Mouse (Mus musculus) CD4-positive, CD25-positive, alpha-beta regulatory T cell, adult 2 months (primary cell): ENCODE results near the gene Srsf12.

Experiments
- DNase-seq: peaks from one replicate; pipeline ENCODE4 v3.0.0-alpha.2; 2012; ENCODE audit warnings: low read depth, low spot score

Srsf12 gene

DNA sequence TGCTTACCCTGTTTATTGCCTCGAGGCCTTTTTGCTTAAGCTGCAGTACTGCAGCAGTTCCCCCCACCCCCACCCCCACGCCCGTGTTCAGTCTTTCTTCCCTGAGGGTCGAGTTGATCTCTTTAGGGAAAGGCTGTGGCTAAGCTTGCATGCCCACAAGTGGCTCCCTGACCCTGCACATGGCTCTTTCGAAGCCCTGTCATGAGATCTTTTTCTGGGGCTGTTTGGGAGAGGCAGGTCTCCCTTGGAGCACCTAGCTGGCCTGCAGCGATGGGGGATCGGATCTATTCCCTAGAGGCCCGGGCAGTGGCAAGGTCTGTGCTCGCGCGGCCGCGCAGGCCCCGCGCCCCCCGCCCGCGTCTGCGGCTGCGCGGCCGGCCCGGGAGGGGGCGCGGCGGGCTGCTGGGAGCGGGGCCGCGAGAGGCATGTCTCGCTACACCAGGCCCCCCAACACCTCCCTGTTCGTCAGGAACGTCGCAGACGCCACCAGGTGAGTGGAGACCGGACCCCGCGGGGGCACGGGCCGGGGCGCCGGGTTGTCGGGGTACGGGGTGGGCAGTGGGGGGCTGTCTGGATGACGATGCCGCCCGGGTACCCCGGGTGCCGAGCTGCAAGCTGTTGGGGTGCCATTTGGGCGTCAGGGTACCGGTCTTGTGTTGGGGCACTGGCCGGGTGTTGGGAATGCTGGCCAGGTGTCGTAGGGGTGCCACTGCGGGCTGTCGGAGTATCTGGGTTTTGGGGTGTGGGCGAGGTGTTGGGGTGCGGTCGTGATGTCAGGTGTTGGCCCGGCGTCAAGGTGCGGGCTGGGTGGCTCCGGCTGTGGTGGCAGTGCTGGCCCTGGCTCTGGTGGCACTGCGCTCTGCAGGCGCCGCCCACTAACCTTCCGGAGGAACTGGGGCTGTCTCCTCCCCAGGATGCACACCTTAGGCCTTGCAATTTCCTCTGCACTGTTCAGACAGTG lies at the start of gene Srsf12:
Srsf12 (plus strand) TSS at position 111 of the 961 bp plus-strand sequence.
- DNase-seq = peak; percentile 82

DNA sequence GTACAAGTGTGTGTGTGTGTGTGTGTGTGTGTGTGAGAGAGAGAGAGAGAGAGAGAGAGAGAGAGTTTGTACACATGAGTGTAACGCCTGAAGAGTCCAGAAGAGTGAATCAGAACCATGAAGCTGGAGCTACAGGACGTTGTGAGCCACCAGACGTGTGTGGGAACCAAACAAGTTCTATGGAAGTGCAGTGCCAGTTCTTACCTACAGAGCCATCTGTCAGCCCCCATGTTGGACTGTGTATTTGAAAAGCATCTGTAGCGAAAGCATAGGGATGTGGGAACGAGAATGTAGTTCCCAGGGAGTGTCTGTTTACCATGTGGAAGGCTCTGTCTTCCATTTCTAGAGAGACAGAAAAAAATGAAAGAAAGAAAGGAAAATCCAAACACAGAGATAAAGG lies 25.3 kb upstream of the Srsf12 start:
- DNase-seq = no peak

- DNase-seq = peak; percentile 21
These were observed 20.6 kb upstream of the Srsf12 start for GRCm38 (mm10) chr4:33188164-33188563.

DNA sequence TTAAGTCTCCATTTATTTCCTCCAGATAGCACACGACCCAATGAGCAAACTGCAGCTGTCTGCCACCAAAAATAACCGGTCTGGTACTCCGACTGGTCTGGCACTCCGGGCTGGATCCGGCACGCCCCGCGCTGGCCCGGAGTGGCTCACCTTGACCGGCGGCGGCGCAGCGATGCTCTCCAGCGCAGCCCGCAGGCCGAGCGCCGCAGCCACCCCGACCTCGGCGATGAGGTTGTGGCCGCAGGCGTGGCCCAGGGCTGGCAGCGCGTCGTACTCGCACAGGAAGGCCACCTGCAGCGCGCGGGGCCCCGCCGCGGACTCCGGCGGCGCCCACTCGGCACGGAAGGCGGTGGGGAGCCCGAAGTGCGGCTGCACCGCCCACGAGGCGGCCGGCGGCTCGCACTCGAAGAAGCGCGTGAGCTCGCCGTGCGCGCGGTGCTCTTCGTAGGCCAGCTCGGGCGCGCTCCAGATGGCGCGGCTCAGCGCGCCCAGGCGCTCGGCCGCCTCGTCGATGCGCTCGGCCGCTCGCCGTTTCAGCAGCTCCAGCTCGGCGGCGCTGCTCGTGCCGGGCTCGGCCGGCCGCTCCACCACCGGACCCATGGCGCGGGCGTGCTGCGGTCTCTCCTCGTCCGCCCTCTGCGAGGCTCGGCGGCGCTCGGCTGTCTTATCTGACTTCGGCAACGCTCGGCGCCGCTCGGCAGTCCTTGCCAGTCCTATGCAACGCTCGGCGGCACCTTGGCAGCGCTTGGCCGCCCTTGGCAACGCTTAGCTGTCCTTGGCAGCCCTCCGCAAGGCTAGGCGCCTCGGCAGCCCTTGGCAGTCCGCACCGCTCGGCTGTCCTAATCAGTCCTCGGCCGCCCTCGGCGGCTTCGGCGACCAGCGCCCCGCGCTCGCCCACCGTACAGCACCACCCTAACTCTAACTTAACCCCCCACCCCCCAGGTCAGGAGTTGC lies 19.7 kb upstream of the Srsf12 start:
- DNase-seq = peak; percentile 71

DNA sequence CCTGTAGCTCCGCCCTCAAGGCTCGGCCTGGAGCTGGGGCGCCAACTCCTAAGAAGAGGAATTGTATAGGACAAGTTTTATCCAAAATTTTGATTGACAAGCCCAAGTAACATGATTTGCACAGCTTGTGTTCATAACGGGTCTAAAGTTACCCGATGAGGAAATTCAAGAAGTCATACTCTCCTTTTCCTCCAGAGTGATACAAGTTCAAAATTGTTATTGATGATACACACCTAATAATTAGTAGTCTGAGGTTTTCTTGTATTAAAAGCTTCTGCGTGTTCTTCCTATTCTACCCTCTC lies 19.1 kb upstream of the Srsf12 start, which contains the start of gene Pm20d2:
Pm20d2 (minus strand) TSS at position 3 of the 302 bp plus-strand sequence.
- no peak for DNase-seq

GRCm38 (mm10) chr4:33198117-33198516 lies 10.7 kb upstream of the Srsf12 start:
- DNase-seq = no peak

- peak; percentile 76 for DNase-seq
These were observed 4.1 kb upstream of the Srsf12 start for GRCm38 (mm10) chr4:33204682-33205081.

DNA sequence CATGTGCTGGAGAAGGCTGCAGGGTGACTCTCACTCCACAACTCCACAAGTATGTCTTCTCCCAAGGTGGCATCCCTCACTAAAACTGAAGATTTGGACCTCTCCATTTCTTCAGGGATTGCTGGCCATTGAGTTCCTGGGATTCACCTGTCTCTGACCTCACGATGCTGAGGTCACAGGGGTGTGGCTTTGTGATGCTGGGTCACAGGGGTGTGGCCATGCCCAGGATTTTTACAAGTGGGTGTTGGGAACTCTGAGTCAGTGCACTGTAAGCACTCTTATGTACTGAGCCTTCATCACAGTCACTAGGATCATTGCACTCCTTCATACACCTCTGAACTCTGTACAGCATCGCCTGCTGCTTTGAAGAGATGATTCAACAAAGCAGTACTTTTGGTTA lies 1.2 kb upstream of the Srsf12 start:
- DNase-seq = peak; percentile 6

DNA sequence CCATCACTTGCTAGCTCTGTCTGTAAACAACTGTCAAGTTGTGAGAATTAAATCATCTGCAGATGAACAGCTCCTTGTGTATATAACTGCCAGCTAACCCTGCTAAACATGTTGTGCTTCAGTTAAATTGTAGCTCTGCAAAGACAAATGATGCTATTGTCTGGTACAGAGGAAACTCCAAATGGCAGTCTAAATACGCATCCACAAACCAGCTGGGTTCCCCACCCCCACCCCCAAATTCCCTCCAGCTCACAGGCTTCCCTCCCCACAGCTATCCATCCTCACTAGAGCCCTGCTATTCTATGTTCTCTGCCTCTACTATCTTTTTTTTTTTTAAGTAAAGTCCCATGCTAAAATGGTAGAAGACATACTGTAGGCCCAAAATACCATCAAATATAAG lies 13.1 kb downstream of the Srsf12 start:
- no peak for DNase-seq

- no peak for DNase-seq
These were observed 15.3 kb downstream of the Srsf12 start for GRCm38 (mm10) chr4:33224003-33224675.

GRCm38 (mm10) chr4:33227164-33227563 lies 18.4 kb downstream of the Srsf12 start:
- peak; percentile 62 for DNase-seq

DNA sequence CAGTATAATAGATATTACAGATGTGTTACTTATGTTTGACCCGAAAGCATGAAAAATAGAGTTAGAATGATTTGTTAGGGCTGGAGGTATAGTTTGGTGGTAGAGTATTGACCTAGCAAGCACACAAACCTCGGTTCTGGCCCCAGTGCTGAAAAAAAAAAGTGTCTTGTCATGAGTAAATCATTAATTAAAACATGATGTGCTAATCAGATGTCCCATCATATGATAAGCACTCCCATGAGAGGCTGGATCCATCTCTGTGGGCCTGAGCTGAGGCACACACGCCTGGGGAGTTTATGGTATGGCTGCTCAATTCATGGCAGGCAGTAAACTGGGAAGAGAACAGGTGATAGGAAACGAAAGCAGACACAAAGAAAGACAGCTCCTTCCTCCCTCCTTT lies 20.8 kb downstream of the Srsf12 start:
- no peak for DNase-seq

DNA sequence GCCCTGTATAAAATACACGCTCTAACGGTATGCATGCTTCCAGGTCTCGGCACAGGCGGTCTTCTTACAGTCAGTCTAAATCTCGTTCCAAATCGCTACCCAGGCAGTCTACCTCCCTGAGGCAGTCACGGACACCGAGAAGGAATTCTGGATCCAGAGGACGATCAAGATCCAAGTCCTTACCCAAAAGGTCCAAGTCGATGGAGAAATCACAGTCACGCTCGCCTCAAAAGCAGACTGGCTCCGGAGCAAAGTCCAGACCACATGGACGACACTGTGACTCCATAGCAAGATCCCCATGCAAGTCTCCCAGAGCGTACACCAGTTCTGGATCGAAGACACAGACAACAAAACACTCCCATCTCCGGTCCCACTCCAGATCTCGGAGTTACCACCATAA lies 22.1 kb downstream of the Srsf12 start:
- DNase-seq = no peak

DNA sequence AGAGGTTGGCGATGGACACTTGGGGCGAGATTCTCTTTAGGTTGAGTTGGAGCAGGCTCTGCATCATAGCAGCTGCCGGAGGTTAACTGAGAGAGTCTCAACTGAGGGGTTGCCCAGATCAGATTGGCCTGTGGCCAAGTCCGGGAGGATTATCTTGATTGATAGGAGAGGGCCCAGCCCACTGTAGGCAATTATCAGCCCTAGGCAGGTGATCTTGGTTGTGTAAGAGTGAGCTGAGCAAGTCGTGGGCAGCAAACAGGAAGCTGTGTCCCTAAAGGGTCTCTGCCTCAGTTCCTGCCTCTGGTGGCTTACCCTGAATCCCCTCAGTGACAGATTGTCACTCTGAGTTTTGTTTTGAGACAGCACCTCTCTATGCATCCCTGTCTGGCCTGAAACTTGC lies 33.7 kb downstream of the Srsf12 start:
- peak; percentile 73 for DNase-seq

- peak; percentile 33 for DNase-seq
These were observed 34.4 kb downstream of the Srsf12 start for GRCm38 (mm10) chr4:33243016-33243758.

DNA sequence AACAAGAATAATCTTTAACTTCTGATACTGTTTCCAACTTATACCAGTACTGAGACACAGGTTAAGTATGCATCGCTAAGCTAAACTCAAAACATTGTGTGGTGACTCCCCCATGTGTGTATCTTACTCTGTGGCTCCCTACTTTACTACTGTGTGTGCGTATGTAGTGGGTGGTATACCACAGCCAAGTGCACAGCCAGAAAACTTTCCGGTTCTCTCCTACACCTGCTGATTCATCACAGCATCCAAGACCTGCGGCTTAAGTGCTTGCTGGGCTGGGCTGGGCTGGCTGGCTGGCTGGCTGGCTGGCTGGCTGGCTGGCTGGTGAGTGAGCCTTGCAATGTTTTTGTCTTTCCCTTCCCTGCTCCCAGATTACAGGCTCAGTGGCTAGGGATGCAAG lies 35.1 kb downstream of the Srsf12 start:
- DNase-seq = peak; percentile 74

GRCm38 (mm10) chr4:33245853-33246395 lies 37.1 kb downstream of the Srsf12 start:
- DNase-seq = peak; percentile 56

DNA sequence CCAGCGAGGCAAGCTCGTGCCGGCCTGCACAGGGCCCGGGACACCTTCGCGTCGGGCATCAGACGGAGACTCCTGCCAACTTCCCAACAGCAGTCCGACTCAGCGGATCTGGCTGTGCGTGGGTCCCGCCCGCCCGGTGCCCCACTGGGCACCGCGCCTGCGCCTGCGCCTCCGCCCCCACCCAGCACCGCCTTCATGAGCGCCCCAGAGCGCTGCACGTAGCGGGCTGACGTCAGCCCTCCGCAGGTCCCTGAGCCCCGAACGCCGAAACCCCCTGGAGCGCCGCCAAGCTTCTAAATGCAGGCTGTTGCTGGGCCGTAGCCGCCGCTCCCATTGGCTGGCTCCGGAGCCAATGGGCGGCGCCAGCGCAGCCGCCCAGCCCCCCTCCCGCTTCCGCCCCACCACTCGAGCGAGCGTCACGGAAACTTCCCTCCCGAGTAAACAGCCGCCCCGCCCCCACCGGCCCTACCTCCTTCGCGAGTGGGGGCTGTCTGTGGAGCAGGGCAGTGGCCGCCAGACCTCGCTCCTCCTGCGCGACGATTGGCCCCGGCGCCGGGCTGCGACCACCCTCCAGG lies 38.8 kb downstream of the Srsf12 start:
- DNase-seq = peak; percentile 100

DNA sequence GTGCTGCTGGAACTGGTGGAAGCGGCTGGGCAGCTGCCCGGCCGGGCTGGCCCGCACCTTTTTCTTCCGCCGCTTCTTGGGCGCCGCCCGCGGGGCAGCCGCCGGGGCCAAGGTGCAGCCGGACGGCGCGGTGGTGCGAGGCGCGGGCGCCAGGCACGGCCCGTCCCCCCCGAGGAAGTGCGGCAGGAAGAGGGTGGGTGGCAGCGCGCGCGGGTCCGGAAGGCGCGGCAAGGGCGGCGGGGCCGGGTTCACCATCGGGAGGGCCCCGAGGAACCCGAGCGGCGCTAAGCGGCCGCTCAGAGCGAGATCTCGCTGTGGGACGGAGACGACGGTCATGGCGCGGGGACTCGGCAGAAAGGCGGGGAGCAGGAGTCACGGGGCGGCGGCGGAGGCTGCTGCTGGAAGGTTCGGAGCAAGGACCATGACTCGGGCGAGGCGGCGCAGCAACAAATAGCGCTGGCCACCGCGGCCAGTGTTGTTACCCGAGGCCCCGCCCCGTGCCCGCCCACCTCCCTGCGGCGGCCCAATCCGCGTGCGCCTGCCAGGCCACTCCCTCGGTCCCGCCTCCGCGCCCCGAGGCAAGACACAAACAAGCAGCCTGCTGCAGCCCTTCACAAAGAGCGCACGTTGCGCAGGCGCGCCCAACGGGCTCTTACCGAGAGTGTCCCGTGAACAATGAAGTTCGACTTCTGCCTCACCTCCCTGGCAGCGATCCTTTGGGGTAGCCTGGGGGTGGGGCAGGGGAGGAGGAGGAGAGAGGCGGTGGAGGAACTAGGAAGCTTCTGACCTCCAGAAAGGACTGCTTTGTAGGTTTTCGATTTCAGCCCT lies 39.5 kb downstream of the Srsf12 start:
- peak; percentile 99 for DNase-seq
